15 mouse cellular contexts compared by ENCODE assay signal in genomic region chr3:55750445-55751065, GRCm38 (mm10). TPM values are rescaled to one million over a fixed set of nuclear protein-coding genes. Genes with fewer than 3 reads are reported as not detected.
DNase-seq lines count a peak whose midpoint lies in the region; ATAC-seq lines count a peak whose summit lies in the region.
"Had no signal": no experiment of that assay in that cellular context is flagged by ENCODE, and none has a peak within 500 bp of the region (broad histone marks: within the 10 kb centered on the region; RNA-seq: fewer than 3 reads in every experiment).

No protein-coding gene starts in this region.

- no peaks in the 10 kb centered on the region for H3K36me3 ChIP-seq in hindbrain, embryonic 11.5 days (ENCODE audit: control insufficient read depth, insufficient read depth, low read length)
- H3K36me3 ChIP-seq in hindbrain, embryonic 10.5 days, result no peaks in the 10 kb centered on the region
- H3K36me3 ChIP-seq: lung, embryonic 15.5 days had no signal

- peak overlapping the region; percentile 59; the same call in 1 of the 2 replicates for H3K27ac ChIP-seq in hindbrain, embryonic 11.5 days (ENCODE audit: low read depth, low read length)
- no peak overlapping the region for H3K27ac ChIP-seq in hindbrain, embryonic 10.5 days
- H3K27ac ChIP-seq: lung, embryonic 15.5 days had no signal

- H3K27me3 ChIP-seq in hindbrain, embryonic 11.5 days (ENCODE audit: control insufficient read depth, insufficient read depth, low read length), result no peaks in the 10 kb centered on the region
- peaks cover 21% of the 10 kb centered on the region for H3K27me3 ChIP-seq in hindbrain, embryonic 10.5 days (ENCODE audit: insufficient read depth, poor library complexity, severe bottlenecking)
- H3K27me3 ChIP-seq: lung, embryonic 15.5 days had no signal

- peak; percentile 61 for ATAC-seq in hindbrain, embryonic 11.5 days (ENCODE audit: low FRiP score)

- H3K4me1 ChIP-seq in hindbrain, embryonic 11.5 days (replicated peaks; ENCODE audit: control insufficient read depth, insufficient read depth, low read length), result no peaks in the 10 kb centered on the region
- peaks cover 35% of the 10 kb centered on the region for H3K4me1 ChIP-seq in hindbrain, embryonic 10.5 days (replicated peaks)
- H3K4me1 ChIP-seq: lung, embryonic 15.5 days had no signal

- 48% methylated on average over 11 of the region's 11 CpGs for WGBS in hindbrain, embryonic 11.5 days
- WGBS in hindbrain, embryonic 10.5 days, result 75% methylated on average over 11 of the region's 11 CpGs

- no peak overlapping the region for H3K4me3 ChIP-seq in hindbrain, embryonic 11.5 days (ENCODE audit: low read depth, low read length)
- H3K4me3 ChIP-seq in hindbrain, embryonic 10.5 days, result no peak overlapping the region
- H3K4me3 ChIP-seq: lung, embryonic 15.5 days had no signal

- H3K9me3 ChIP-seq in hindbrain, embryonic 11.5 days (ENCODE audit: control insufficient read depth, low read length), result no peaks in the 10 kb centered on the region
- no peaks in the 10 kb centered on the region for H3K9me3 ChIP-seq in hindbrain, embryonic 10.5 days
- H3K9me3 ChIP-seq: lung, embryonic 15.5 days had no signal

- no peak overlapping the region for H3K4me2 ChIP-seq in hindbrain, embryonic 11.5 days (replicated peaks; ENCODE audit: low read depth, low read length)
- H3K4me2 ChIP-seq: heart, embryonic 11.5 days; lung, embryonic 15.5 days had no signal

- H3K9ac ChIP-seq in hindbrain, embryonic 11.5 days (ENCODE audit: low read depth, low read length), result no peak overlapping the region
- H3K9ac ChIP-seq: lung, embryonic 15.5 days had no signal

- no peak for DNase-seq in hindbrain, embryonic 11.5 days (ENCODE audit: low spot score)
- DNase-seq in hindbrain, embryonic 10.5 days (ENCODE audit: low spot score), result no peak
- peak; percentile 17 for DNase-seq in forelimb bud, embryonic 11.5 days (ENCODE audit: low read depth, low spot score)
- DNase-seq in mesoderm, embryonic 11.5 days (ENCODE audit: low read depth, low spot score), result peak; percentile 32
- peak; percentile 80 for DNase-seq in retina, embryonic 14.5 days (ENCODE audit: low spot score)
- DNase-seq in embryo, embryonic 10.5 days (ENCODE audit: low spot score), result no peak
- DNase-seq in adrenal gland, adult (ENCODE audit: inconsistent age in 2 of 2, low spot score in 1 of 2), result no peak
- DNase-seq: cerebellum, adult 8-10 months; gastrocnemius, postnatal 14 days; heart, postnatal 4 days; kidney, adult 18-20 months; liver; thymus, adult 18-20 months had no signal

RNA-seq across cellular contexts. Expression of gene Mab21l1, which starts 31.8 kb away (rescaled TPM):
- polyA plus RNA-seq in hindbrain, embryonic 11.5 days (2014; fragmentation: Nextera tagmentation; extraction: Ambion mirVana), result 68.1 and 68.5 TPM in 2 replicates
- 26.8 and 57.6 TPM in 2 replicates for polyA plus RNA-seq in hindbrain, embryonic 10.5 days (2016; fragmentation: Nextera tagmentation; extraction: Ambion mirVana)

Comparison
In these comparisons a context has a peak if more than half of its experiments do, and no peak if none do; other contexts are left out.
1. DNase-seq: peak in forelimb bud, embryonic 11.5 days (single experiment), mesoderm, embryonic 11.5 days (single experiment) and retina, embryonic 14.5 days (single experiment); none in hindbrain, embryonic 11.5 days (single experiment), hindbrain, embryonic 10.5 days (single experiment), embryo, embryonic 10.5 days (single experiment) and adrenal gland, adult (0 of 2).